Mouse (Mus musculus): ENCODE data around the gene Eomes. TPM values are rescaled to one million over a fixed set of nuclear protein-coding genes. Genes with fewer than 3 reads are reported as not detected.

Gene Eomes
- polyA plus RNA-seq, 1 experiment from 2014 or later: 1.6 TPM

GRCm38 (mm10) chr9:118469272-118469671 lies 8.7 kb upstream of the Eomes start:
- Histone ChIP-seq H3K4me2 (ENCODE audit: low read length) (no peak overlapping the region), H3K36me3 (ENCODE audit: control insufficient read depth, insufficient read depth, low read length) (no peaks in the 10 kb centered on the region), H3K4me1 (ENCODE audit: control insufficient read depth, insufficient read depth, low read length) (no peaks in the 10 kb centered on the region), H3K27me3 (ENCODE audit: control insufficient read depth, insufficient read depth, low read length) (peaks cover 50% of the 10 kb centered on the region), H3K4me3 (replicated peaks; ENCODE audit: low read depth, low read length) (no peak overlapping the region), H3K9ac (replicated peaks; ENCODE audit: low read length) (no peak overlapping the region), H3K27ac (replicated peaks; ENCODE audit: low read depth, low read length) (no peak overlapping the region), H3K9me3 (ENCODE audit: control insufficient read depth, low read length) (no peaks in the 10 kb centered on the region)
- DNase-seq (peak; percentile 13), ATAC-seq (ENCODE audit: low FRiP score, low TSS enrichment) (no peak)
- WGBS: 7% methylated on average over 16 of the region's 16 CpGs

GRCm38 (mm10) chr9:118471296-118471695 lies 6.7 kb upstream of the Eomes start:
- DNase-seq (no peak), ATAC-seq (ENCODE audit: low FRiP score, low TSS enrichment) (no peak)
- peaks cover 66% of the 10 kb centered on the region for H3K27me3 ChIP-seq (ENCODE audit: control insufficient read depth, insufficient read depth, low read length)
- H3K27ac ChIP-seq (replicated peaks; ENCODE audit: low read depth, low read length): no peak overlapping the region
- H3K36me3 ChIP-seq (ENCODE audit: control insufficient read depth, insufficient read depth, low read length): no peaks in the 10 kb centered on the region
- H3K4me2 ChIP-seq (ENCODE audit: low read length): no peak overlapping the region
- H3K4me1 ChIP-seq (ENCODE audit: control insufficient read depth, insufficient read depth, low read length): 0 out of 2 replicates have a peak, but pooled peaks cover 2% of the 10 kb centered on the region
- no peak overlapping the region for H3K9ac ChIP-seq (replicated peaks; ENCODE audit: low read length)
- H3K9me3 ChIP-seq (ENCODE audit: control insufficient read depth, low read length): no peaks in the 10 kb centered on the region
- WGBS: 22% methylated on average over 3 of the region's 3 CpGs
- no peak overlapping the region for H3K4me3 ChIP-seq (replicated peaks; ENCODE audit: low read depth, low read length)

- Histone ChIP-seq H3K36me3 (ENCODE audit: control insufficient read depth, insufficient read depth, low read length) (no peaks in the 10 kb centered on the region), H3K9ac (replicated peaks; ENCODE audit: low read length) (no peak overlapping the region), H3K27me3 (ENCODE audit: control insufficient read depth, insufficient read depth, low read length) (peaks cover 72% of the 10 kb centered on the region), H3K4me2 (ENCODE audit: low read length) (peak overlapping the region; percentile 41), H3K27ac (replicated peaks; ENCODE audit: low read depth, low read length) (no peak overlapping the region), H3K9me3 (ENCODE audit: control insufficient read depth, low read length) (no peaks in the 10 kb centered on the region), H3K4me1 (ENCODE audit: control insufficient read depth, insufficient read depth, low read length) (peaks cover 17% of the 10 kb centered on the region; the same call in 1 of the 2 replicates), H3K4me3 (replicated peaks; ENCODE audit: low read depth, low read length) (peak overlapping the region; percentile 18; the same call in 1 of the 2 replicates)
- no peak for ATAC-seq (ENCODE audit: low FRiP score, low TSS enrichment)
- 2% methylated on average over 22 of the region's 22 CpGs for WGBS
- peak; percentile 50 for DNase-seq
These were observed 1.7 kb upstream of the Eomes start for GRCm38 (mm10) chr9:118476211-118476765.

GRCm38 (mm10) chr9:118476766-118477271 lies 1.2 kb upstream of the Eomes start:
- Histone ChIP-seq H3K27me3 (ENCODE audit: control insufficient read depth, insufficient read depth, low read length) (peaks cover 72% of the 10 kb centered on the region), H3K4me2 (ENCODE audit: low read length) (peak overlapping the region; percentile 41), H3K4me1 (ENCODE audit: control insufficient read depth, insufficient read depth, low read length) (peaks cover 17% of the 10 kb centered on the region; the same call in 1 of the 2 replicates), H3K4me3 (replicated peaks; ENCODE audit: low read depth, low read length) (peak overlapping the region; percentile 18; the same call in 1 of the 2 replicates), H3K9ac (replicated peaks; ENCODE audit: low read length) (no peak overlapping the region), H3K27ac (replicated peaks; ENCODE audit: low read depth, low read length) (no peak overlapping the region), H3K9me3 (ENCODE audit: control insufficient read depth, low read length) (no peaks in the 10 kb centered on the region), H3K36me3 (ENCODE audit: control insufficient read depth, insufficient read depth, low read length) (no peaks in the 10 kb centered on the region)
- under 1% methylated on average over 33 of the region's 33 CpGs for WGBS
- DNase-seq (peak; percentile 64), ATAC-seq (ENCODE audit: low FRiP score, low TSS enrichment) (no peak)

DNA sequence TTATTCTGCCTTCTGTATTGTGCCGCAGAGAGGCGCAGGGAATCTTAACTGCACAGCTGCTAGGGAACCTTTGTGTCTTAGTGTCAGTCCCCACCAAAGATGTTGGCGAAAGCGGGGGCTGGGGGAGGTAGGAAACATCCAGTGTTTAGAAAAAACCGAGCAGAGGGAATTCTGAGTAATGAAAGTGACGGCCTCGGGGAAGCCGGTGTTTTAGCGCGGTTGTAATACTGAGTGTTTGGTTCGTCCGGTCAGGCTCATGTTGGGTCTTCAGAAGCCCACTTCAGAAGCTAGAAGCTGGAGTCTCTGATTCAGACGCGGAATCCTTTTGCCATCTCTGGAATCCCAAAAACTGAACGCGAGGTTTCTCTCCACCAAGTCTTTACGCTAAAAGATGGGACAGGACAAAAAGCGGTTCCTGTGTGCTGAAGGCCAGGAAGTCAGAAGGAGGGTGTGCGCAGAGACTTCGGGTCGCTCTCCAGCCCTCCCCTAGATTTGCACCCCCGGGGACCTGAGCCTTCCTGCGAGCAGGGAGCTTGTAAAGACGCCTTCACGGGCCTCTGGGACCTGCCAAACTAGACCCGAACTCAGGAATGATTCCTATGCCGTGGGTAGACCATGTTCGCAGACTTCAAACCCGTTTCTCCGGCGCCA lies 606 bp upstream of the Eomes start:
- Histone ChIP-seq H3K9ac (replicated peaks; ENCODE audit: low read length) (no peak overlapping the region), H3K4me1 (ENCODE audit: control insufficient read depth, insufficient read depth, low read length) (peaks cover 17% of the 10 kb centered on the region; the same call in 1 of the 2 replicates), H3K36me3 (ENCODE audit: control insufficient read depth, insufficient read depth, low read length) (no peaks in the 10 kb centered on the region), H3K9me3 (ENCODE audit: control insufficient read depth, low read length) (no peaks in the 10 kb centered on the region), H3K27ac (replicated peaks; ENCODE audit: low read depth, low read length) (no peak overlapping the region), H3K4me3 (replicated peaks; ENCODE audit: low read depth, low read length) (0 out of 2 replicates have a peak overlapping the region, but pooled peaks have one; percentile 18), H3K27me3 (ENCODE audit: control insufficient read depth, insufficient read depth, low read length) (peaks cover 76% of the 10 kb centered on the region), H3K4me2 (ENCODE audit: low read length) (peak overlapping the region; percentile 41)
- DNase-seq (peak; percentile 56), ATAC-seq (ENCODE audit: low FRiP score, low TSS enrichment) (no peak)
- WGBS: under 1% methylated on average over 31 of the region's 31 CpGs

- Histone ChIP-seq H3K27me3 (ENCODE audit: control insufficient read depth, insufficient read depth, low read length) (peaks cover 85% of the 10 kb centered on the region), H3K9me3 (ENCODE audit: control insufficient read depth, low read length) (no peaks in the 10 kb centered on the region), H3K36me3 (ENCODE audit: control insufficient read depth, insufficient read depth, low read length) (no peaks in the 10 kb centered on the region), H3K27ac (replicated peaks; ENCODE audit: low read depth, low read length) (no peak overlapping the region), H3K4me3 (replicated peaks; ENCODE audit: low read depth, low read length) (peak overlapping the region; percentile 30), H3K9ac (replicated peaks; ENCODE audit: low read length) (no peak overlapping the region), H3K4me1 (ENCODE audit: control insufficient read depth, insufficient read depth, low read length) (peaks cover 17% of the 10 kb centered on the region; the same call in 1 of the 2 replicates), H3K4me2 (ENCODE audit: low read length) (peak overlapping the region; percentile 52)
- ATAC-seq (ENCODE audit: low FRiP score, low TSS enrichment) (peak; percentile 34; the same call in 1 of the 2 replicates), DNase-seq (peak; percentile 48)
- 0% methylated on average over 22 of the region's 29 CpGs for WGBS
These were observed 436 bp downstream of the Eomes start for GRCm38 (mm10) chr9:118478458-118478838.

DNA sequence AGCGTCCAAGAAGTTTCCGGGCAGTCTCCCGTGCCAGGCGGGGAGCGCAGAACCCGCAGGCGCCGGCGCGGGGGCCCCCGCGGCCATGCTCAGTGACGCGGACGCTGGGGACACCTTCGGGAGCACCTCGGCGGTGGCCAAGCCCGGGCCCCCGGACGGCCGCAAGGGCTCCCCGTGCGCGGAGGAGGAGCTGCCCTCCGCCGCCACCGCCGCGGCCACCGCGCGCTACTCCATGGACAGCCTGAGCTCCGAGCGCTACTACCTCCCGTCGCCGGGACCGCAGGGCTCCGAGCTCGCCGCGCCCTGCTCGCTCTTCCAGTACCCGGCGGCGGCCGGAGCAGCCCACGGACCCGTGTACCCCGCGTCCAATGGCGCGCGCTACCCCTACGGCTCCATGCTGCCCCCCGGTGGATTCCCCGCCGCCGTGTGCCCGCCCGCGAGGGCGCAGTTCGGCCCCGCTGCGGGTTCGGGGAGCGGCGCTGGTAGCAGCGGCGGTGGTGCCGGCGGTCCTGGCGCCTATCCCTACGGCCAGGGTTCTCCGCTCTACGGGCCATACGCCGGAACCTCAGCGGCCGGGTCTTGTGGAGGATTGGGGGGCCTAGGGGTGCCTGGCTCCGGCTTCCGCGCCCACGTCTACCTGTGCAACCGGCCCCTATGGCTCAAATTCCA lies 961 bp downstream of the Eomes start:
- no peak; the same call in 1 of the 2 replicates for ATAC-seq (ENCODE audit: low FRiP score, low TSS enrichment)
- Histone ChIP-seq H3K9ac (replicated peaks; ENCODE audit: low read length) (no peak overlapping the region), H3K4me2 (ENCODE audit: low read length) (peak overlapping the region; percentile 52), H3K36me3 (ENCODE audit: control insufficient read depth, insufficient read depth, low read length) (no peaks in the 10 kb centered on the region), H3K4me3 (replicated peaks; ENCODE audit: low read depth, low read length) (peak overlapping the region; percentile 30), H3K4me1 (ENCODE audit: control insufficient read depth, insufficient read depth, low read length) (peaks cover 17% of the 10 kb centered on the region; the same call in 1 of the 2 replicates), H3K27ac (replicated peaks; ENCODE audit: low read depth, low read length) (no peak overlapping the region), H3K27me3 (ENCODE audit: control insufficient read depth, insufficient read depth, low read length) (peaks cover 91% of the 10 kb centered on the region), H3K9me3 (ENCODE audit: control insufficient read depth, low read length) (no peaks in the 10 kb centered on the region)
- WGBS: under 1% methylated on average over 86 of the region's 87 CpGs
- DNase-seq: peak; percentile 63

GRCm38 (mm10) chr9:118479508-118480291 lies 1.7 kb downstream of the Eomes start:
- Histone ChIP-seq H3K9ac (replicated peaks; ENCODE audit: low read length) (no peak overlapping the region), H3K4me2 (ENCODE audit: low read length) (peak overlapping the region; percentile 52; the same call in 1 of the 2 replicates), H3K36me3 (ENCODE audit: control insufficient read depth, insufficient read depth, low read length) (no peaks in the 10 kb centered on the region), H3K4me3 (replicated peaks; ENCODE audit: low read depth, low read length) (peak overlapping the region; percentile 30), H3K4me1 (ENCODE audit: control insufficient read depth, insufficient read depth, low read length) (peaks cover 17% of the 10 kb centered on the region; the same call in 1 of the 2 replicates), H3K9me3 (ENCODE audit: control insufficient read depth, low read length) (no peaks in the 10 kb centered on the region), H3K27ac (replicated peaks; ENCODE audit: low read depth, low read length) (no peak overlapping the region), H3K27me3 (ENCODE audit: control insufficient read depth, insufficient read depth, low read length) (peaks cover 93% of the 10 kb centered on the region)
- WGBS: 1% methylated on average over 23 of the region's 23 CpGs
- DNase-seq: no peak
- no peak for ATAC-seq (ENCODE audit: low FRiP score, low TSS enrichment)
